Mouse (Mus musculus): ENCODE data around the gene Nt5c2. TPM values are rescaled to one million over a fixed set of nuclear protein-coding genes. Genes with fewer than 3 reads are reported as not detected.

The Nt5c2 gene
- total and polyA plus RNA-seq, 3 experiments, result 17.0 to 158 (median 148) TPM

- Histone ChIP-seq H3K4me3 (ENCODE audit: low read depth, low read length) (peak overlapping the region; percentile 81; the same call in 1 of the 2 replicates), H3K27me3 (ENCODE audit: insufficient read depth, low read length) (no peaks in the 10 kb centered on the region), H3K9me3 (replicated peaks) (no peaks in the 10 kb centered on the region), H3K36me3 (replicated peaks) (peaks cover 16% of the 10 kb centered on the region), H3K4me1 (ENCODE audit: insufficient read depth, low read depth, low read length) (peaks cover 44% of the 10 kb centered on the region)
- ATAC-seq (ENCODE audit: extremely low read depth, insufficient number of reproducible peaks, low FRiP score, poor library complexity, severe bottlenecking), result no peak
- TF ChIP-seq GATA2 (IDR thresholded peaks at IDR 0.05; ENCODE audit: borderline replicate concordance, low read depth, low read length) (no peak), TAL1 (conservative IDR thresholded peaks at IDR 0.05; ENCODE audit: low read depth, low read length) (no peak), POLR2AphosphoS5 (IDR thresholded peaks at IDR 0.05; ENCODE audit: insufficient replicate concordance, low read depth, low read length) (no peak), GATA1 (IDR thresholded peaks at IDR 0.05; ENCODE audit: borderline replicate concordance, low read length) (no peak), CTCF (IDR thresholded peaks at IDR 0.05; ENCODE audit: low read depth, low read length) (no peak)
- no peak for DNase-seq (ENCODE audit: low spot score)
Measured at GRCm38 (mm10) chr19:46962841-46963240, 52.1 kb downstream of the Nt5c2 start.

- H3K4me1 ChIP-seq (ENCODE audit: insufficient read depth, low read depth, low read length), result peaks cover 47% of the 10 kb centered on the region
- no peaks in the 10 kb centered on the region for H3K27me3 ChIP-seq (ENCODE audit: insufficient read depth, low read length)
- H3K4me3 ChIP-seq (ENCODE audit: low read depth, low read length), result peak overlapping the region; percentile 81
- peaks cover 22% of the 10 kb centered on the region for H3K36me3 ChIP-seq (replicated peaks)
- ATAC-seq (ENCODE audit: extremely low read depth, insufficient number of reproducible peaks, low FRiP score, poor library complexity, severe bottlenecking) (peak; percentile 46; the same call in 1 of the 2 replicates), DNase-seq (ENCODE audit: low spot score) (peak; percentile 71)
- TF ChIP-seq CTCF (IDR thresholded peaks at IDR 0.05; ENCODE audit: low read depth, low read length), result no peak
- no peak for TF ChIP-seq POLR2AphosphoS5 (IDR thresholded peaks at IDR 0.05; ENCODE audit: insufficient replicate concordance, low read depth, low read length)
- TF ChIP-seq TAL1 (conservative IDR thresholded peaks at IDR 0.05; ENCODE audit: low read depth, low read length), result no peak
- TF ChIP-seq GATA1 (IDR thresholded peaks at IDR 0.05; ENCODE audit: borderline replicate concordance, low read length), result no peak
- no peak for TF ChIP-seq GATA2 (IDR thresholded peaks at IDR 0.05; ENCODE audit: borderline replicate concordance, low read depth, low read length)
- H3K9me3 ChIP-seq (replicated peaks), result no peaks in the 10 kb centered on the region
Measured at GRCm38 (mm10) chr19:46962171-46962772, 52.7 kb downstream of the Nt5c2 start.

GRCm38 (mm10) chr19:46961652-46962051 lies 53.3 kb downstream of the Nt5c2 start:
- peak; percentile 67 for ATAC-seq (ENCODE audit: extremely low read depth, insufficient number of reproducible peaks, low FRiP score, poor library complexity, severe bottlenecking)
- TF ChIP-seq POLR2AphosphoS5 (IDR thresholded peaks at IDR 0.05; ENCODE audit: insufficient replicate concordance, low read depth, low read length), result no peak
- peak; percentile 84 for DNase-seq (ENCODE audit: low spot score)
- Histone ChIP-seq H3K27me3 (ENCODE audit: insufficient read depth, low read length) (no peaks in the 10 kb centered on the region), H3K36me3 (replicated peaks) (peaks cover 28% of the 10 kb centered on the region), H3K4me1 (ENCODE audit: insufficient read depth, low read depth, low read length) (peaks cover 53% of the 10 kb centered on the region), H3K9me3 (replicated peaks) (no peaks in the 10 kb centered on the region), H3K4me3 (ENCODE audit: low read depth, low read length) (peak overlapping the region; percentile 81)

GRCm38 (mm10) chr19:46961047-46961651 lies 53.8 kb downstream of the Nt5c2 start:
- DNase-seq (ENCODE audit: low spot score), result no peak
- peaks cover 58% of the 10 kb centered on the region for H3K4me1 ChIP-seq (ENCODE audit: insufficient read depth, low read depth, low read length)

GRCm38 (mm10) chr19:46960101-46961046 lies 54.6 kb downstream of the Nt5c2 start:
- Histone ChIP-seq H3K36me3 (replicated peaks) (peaks cover 37% of the 10 kb centered on the region), H3K27me3 (ENCODE audit: insufficient read depth, low read length) (no peaks in the 10 kb centered on the region), H3K4me3 (ENCODE audit: low read depth, low read length) (peak overlapping the region; percentile 81), H3K4me1 (ENCODE audit: insufficient read depth, low read depth, low read length) (peaks cover 58% of the 10 kb centered on the region), H3K9me3 (replicated peaks) (no peaks in the 10 kb centered on the region)
- ATAC-seq (ENCODE audit: extremely low read depth, insufficient number of reproducible peaks, low FRiP score, poor library complexity, severe bottlenecking) (no peak), DNase-seq (ENCODE audit: low spot score) (no peak)
- no peak for TF ChIP-seq POLR2AphosphoS5 (IDR thresholded peaks at IDR 0.05; ENCODE audit: insufficient replicate concordance, low read depth, low read length)
- no peak for TF ChIP-seq GATA1 (IDR thresholded peaks at IDR 0.05; ENCODE audit: borderline replicate concordance, low read length)
- no peak for TF ChIP-seq CTCF (IDR thresholded peaks at IDR 0.05; ENCODE audit: low read depth, low read length)
- TF ChIP-seq GATA2 (IDR thresholded peaks at IDR 0.05; ENCODE audit: borderline replicate concordance, low read depth, low read length), result no peak
- TF ChIP-seq TAL1 (conservative IDR thresholded peaks at IDR 0.05; ENCODE audit: low read depth, low read length), result no peak

More at GRCm38 (mm10) chr19:46961047-46961651, 53.8 kb downstream of the Nt5c2 start:
- Histone ChIP-seq H3K4me3 (ENCODE audit: low read depth, low read length) (peak overlapping the region; percentile 81), H3K9me3 (replicated peaks) (no peaks in the 10 kb centered on the region), H3K36me3 (replicated peaks) (peaks cover 33% of the 10 kb centered on the region), H3K27me3 (ENCODE audit: insufficient read depth, low read length) (no peaks in the 10 kb centered on the region)
- ATAC-seq (ENCODE audit: extremely low read depth, insufficient number of reproducible peaks, low FRiP score, poor library complexity, severe bottlenecking), result no peak
- TF ChIP-seq CTCF (IDR thresholded peaks at IDR 0.05; ENCODE audit: low read depth, low read length) (no peak), GATA1 (IDR thresholded peaks at IDR 0.05; ENCODE audit: borderline replicate concordance, low read length) (no peak), TAL1 (conservative IDR thresholded peaks at IDR 0.05; ENCODE audit: low read depth, low read length) (no peak), POLR2AphosphoS5 (IDR thresholded peaks at IDR 0.05; ENCODE audit: insufficient replicate concordance, low read depth, low read length) (no peak)

- TF ChIP-seq CTCF (IDR thresholded peaks at IDR 0.05; ENCODE audit: low read depth, low read length) (no peak), GATA1 (IDR thresholded peaks at IDR 0.05; ENCODE audit: borderline replicate concordance, low read length) (no peak), GATA2 (IDR thresholded peaks at IDR 0.05; ENCODE audit: borderline replicate concordance, low read depth, low read length) (no peak), POLR2AphosphoS5 (IDR thresholded peaks at IDR 0.05; ENCODE audit: insufficient replicate concordance, low read depth, low read length) (no peak), TAL1 (conservative IDR thresholded peaks at IDR 0.05; ENCODE audit: low read depth, low read length) (no peak)
- no peaks in the 10 kb centered on the region for H3K9me3 ChIP-seq (replicated peaks)
- no peaks in the 10 kb centered on the region for H3K27me3 ChIP-seq (ENCODE audit: insufficient read depth, low read length)
- peaks cover 44% of the 10 kb centered on the region for H3K36me3 ChIP-seq (replicated peaks)
- H3K4me1 ChIP-seq (ENCODE audit: insufficient read depth, low read depth, low read length), result peaks cover 62% of the 10 kb centered on the region
- ATAC-seq (ENCODE audit: extremely low read depth, insufficient number of reproducible peaks, low FRiP score, poor library complexity, severe bottlenecking), result no peak
- H3K4me3 ChIP-seq (ENCODE audit: low read depth, low read length), result peak overlapping the region; percentile 63; the same call in 1 of the 2 replicates
- no peak for DNase-seq (ENCODE audit: low spot score)
Measured at GRCm38 (mm10) chr19:46959536-46959935, 55.4 kb downstream of the Nt5c2 start.
